Mouse (Mus musculus): ENCODE data around the gene Hapln2.

The Hapln2 gene

GRCm38 (mm10) chr3:87981894-87982835 lies 45.2 kb downstream of the Hapln2 start:
- DNase-seq (ENCODE audit: low read depth, low spot score) = no peak

GRCm38 (mm10) chr3:87981214-87981760 lies 46.1 kb downstream of the Hapln2 start:
- no peak for DNase-seq (ENCODE audit: low read depth, low spot score)

GRCm38 (mm10) chr3:87980728-87981127 lies 46.7 kb downstream of the Hapln2 start:
- DNase-seq (ENCODE audit: low read depth, low spot score) = no peak

- no peak for DNase-seq (ENCODE audit: low read depth, low spot score)
Measured at GRCm38 (mm10) chr3:87980085-87980484, 47.3 kb downstream of the Hapln2 start.

- DNase-seq (ENCODE audit: low read depth, low spot score) = no peak
Measured at GRCm38 (mm10) chr3:87979493-87979892, 47.9 kb downstream of the Hapln2 start.

GRCm38 (mm10) chr3:87974381-87974987 lies 52.9 kb downstream of the Hapln2 start:
- no peak for DNase-seq (ENCODE audit: low read depth, low spot score)

GRCm38 (mm10) chr3:87973593-87974380 lies 53.6 kb downstream of the Hapln2 start:
- DNase-seq (ENCODE audit: low read depth, low spot score) = no peak

- DNase-seq (ENCODE audit: low read depth, low spot score) = no peak
Measured at GRCm38 (mm10) chr3:87972776-87973175, 54.6 kb downstream of the Hapln2 start.

- DNase-seq (ENCODE audit: low read depth, low spot score) = no peak
Measured at GRCm38 (mm10) chr3:87972203-87972664, 55.1 kb downstream of the Hapln2 start.

Data from retina, postnatal 7 days (tissue).